Mouse (Mus musculus): ENCODE data around the gene Arg1.

GRCm38 (mm10) chr10:24973845-24974514, 46.7 kb upstream of the Arg1 start:
- TF ChIP-seq CTCF (IDR thresholded peaks at IDR 0.05) (no peak), EP300 (IDR thresholded peaks at IDR 0.05) (no peak)
